Mouse (Mus musculus) kidney, adult 2 months (tissue): ENCODE data around the gene Bcl2l15.

Source experiments
- CTCF ChIP-seq: fragments of 200-500 bp; conservative IDR thresholded peaks from 2 replicates; pipeline ENCODE4 v1.5.1; 2011; ENCODE audit warnings: low read depth, mild to moderate bottlenecking, control low read depth, low read length, moderate library complexity, mixed read lengths; ENCODE audit not compliant: insufficient read depth, insufficient read length
- POLR2A ChIP-seq: fragments of 200-500 bp; IDR thresholded peaks from one replicate; pipeline ENCODE4 v1.6.1; 2011; ENCODE audit warnings: low read depth, low read length, control low read depth

DNA sequence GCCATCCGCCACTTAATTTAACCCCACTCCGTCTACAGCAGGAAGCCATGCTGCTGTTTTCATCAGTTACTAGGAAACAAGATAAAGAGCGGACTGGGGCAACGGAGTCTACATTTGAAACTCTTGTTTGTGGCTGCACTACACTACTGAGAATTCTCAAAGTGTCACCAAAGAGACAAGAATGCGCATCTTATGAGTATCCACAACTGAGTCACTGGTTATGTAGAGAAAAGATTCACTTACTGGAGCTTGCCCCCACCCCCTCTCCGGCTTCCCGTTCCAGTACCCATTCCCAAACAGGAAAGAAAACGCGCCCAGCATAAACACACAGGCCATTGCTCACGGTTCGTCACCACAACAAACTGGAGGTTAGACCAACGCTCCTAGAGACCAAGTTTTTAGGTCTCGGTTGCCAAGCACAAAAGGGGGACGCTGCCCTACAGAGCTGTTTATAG is 42.5 kb upstream of the Bcl2l15 start:
- TF ChIP-seq CTCF, result no peak
- TF ChIP-seq POLR2A, result no peak
